Mouse (Mus musculus): ENCODE data around the gene Trim37. TPM values are rescaled to one million over a fixed set of nuclear protein-coding genes. Genes with fewer than 3 reads are reported as not detected.

The Trim37 gene
- polyA plus RNA-seq (2016; fragmentation: Nextera tagmentation; extraction: Ambion mirVana), result 81.8 and 89.9 TPM in 2 replicates

GRCm38 (mm10) chr11:87126824-87127816 is at the start of gene Trim37:
Gene Trim37 (plus strand): TSS chr11:87127077.
- H3K27ac ChIP-seq, result peak within 1 kb of the TSS; percentile 96
- no peaks in the 10 kb centered on the region for H3K9me3 ChIP-seq (replicated peaks)
- peaks cover 24% of the 10 kb centered on the region for H3K36me3 ChIP-seq
- ATAC-seq (ENCODE audit: low FRiP score), result peak; percentile 94
- peak within 1 kb of the TSS; percentile 58 for H3K4me2 ChIP-seq (replicated peaks)
- H3K4me3 ChIP-seq, result peak within 1 kb of the TSS; percentile 84
- under 1% methylated on average over 102 of the region's 105 CpGs for WGBS
- peak within 1 kb of the TSS; percentile 88 for H3K9ac ChIP-seq
- no peaks in the 10 kb centered on the region for H3K27me3 ChIP-seq
- peaks cover 15% of the 10 kb centered on the region for H3K4me1 ChIP-seq

- Histone ChIP-seq H3K4me2 (replicated peaks) (no peak overlapping the region), H3K36me3 (peaks cover 49% of the 10 kb centered on the region), H3K27me3 (no peaks in the 10 kb centered on the region), H3K9me3 (replicated peaks) (no peaks in the 10 kb centered on the region), H3K4me1 (peaks cover 26% of the 10 kb centered on the region), H3K4me3 (no peak overlapping the region), H3K9ac (no peak overlapping the region), H3K27ac (no peak overlapping the region)
- ATAC-seq (ENCODE audit: low FRiP score), result no peak
- 76% methylated on average over 1 of the region's 1 CpGs for WGBS
These were observed 43.2 kb upstream of the Trim37 start for GRCm38 (mm10) chr11:87083712-87084111.

DNA sequence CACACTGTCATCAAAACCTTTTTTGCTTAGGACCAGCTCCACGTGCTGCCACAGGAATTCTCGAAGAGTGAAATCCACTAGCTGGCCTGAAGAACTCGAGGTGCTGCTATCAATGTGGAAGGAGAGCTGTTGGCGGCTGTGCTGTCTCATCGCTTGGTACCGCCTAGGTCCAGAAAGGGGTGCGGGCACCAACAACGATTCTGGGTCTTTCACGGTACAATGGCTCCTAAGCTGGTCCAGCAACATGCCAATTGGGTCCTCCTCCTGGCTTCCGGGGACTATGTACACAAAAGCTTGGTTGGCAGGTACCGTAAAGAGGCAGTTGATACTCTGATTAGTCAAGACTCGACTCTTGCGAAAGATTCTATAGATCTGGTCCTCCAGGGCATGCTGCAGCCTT is 41.4 kb upstream of the Trim37 start:
- Histone ChIP-seq H3K4me3 (peak overlapping the region; percentile 94), H3K27me3 (no peaks in the 10 kb centered on the region), H3K4me2 (replicated peaks) (peak overlapping the region; percentile 94), H3K27ac (no peak overlapping the region), H3K9ac (peak overlapping the region; percentile 92; the same call in 1 of the 2 replicates), H3K36me3 (peaks cover 44% of the 10 kb centered on the region), H3K9me3 (replicated peaks) (no peaks in the 10 kb centered on the region), H3K4me1 (peaks cover 26% of the 10 kb centered on the region)
- WGBS, result 92% methylated on average over 13 of the region's 13 CpGs
- no peak for ATAC-seq (ENCODE audit: low FRiP score)

GRCm38 (mm10) chr11:87086290-87086984 is 40.4 kb upstream of the Trim37 start, which contains the start of gene Smg8:
Gene Smg8 (minus strand): TSS chr11:87086774.
- Histone ChIP-seq H3K27me3 (no peaks in the 10 kb centered on the region), H3K36me3 (peaks cover 43% of the 10 kb centered on the region), H3K4me2 (replicated peaks) (peak within 1 kb of the TSS; percentile 94), H3K4me1 (peaks cover 26% of the 10 kb centered on the region), H3K27ac (peak within 1 kb of the TSS; percentile 74), H3K9ac (peak within 1 kb of the TSS; percentile 92), H3K4me3 (peak within 1 kb of the TSS; percentile 94), H3K9me3 (replicated peaks) (no peaks in the 10 kb centered on the region)
- ATAC-seq (ENCODE audit: low FRiP score), result peak; percentile 68
- 2% methylated on average over 35 of the region's 43 CpGs for WGBS

GRCm38 (mm10) chr11:87087142-87087541 is 39.7 kb upstream of the Trim37 start:
- 73% methylated on average over 2 of the region's 2 CpGs for WGBS
- Histone ChIP-seq H3K27me3 (no peaks in the 10 kb centered on the region), H3K4me3 (peak overlapping the region; percentile 94; the same call in 1 of the 2 replicates), H3K9ac (peak overlapping the region; percentile 92; the same call in 1 of the 2 replicates), H3K36me3 (peaks cover 44% of the 10 kb centered on the region), H3K27ac (no peak overlapping the region), H3K9me3 (replicated peaks) (no peaks in the 10 kb centered on the region), H3K4me1 (peaks cover 26% of the 10 kb centered on the region), H3K4me2 (replicated peaks) (peak overlapping the region; percentile 94)
- no peak for ATAC-seq (ENCODE audit: low FRiP score)

DNA sequence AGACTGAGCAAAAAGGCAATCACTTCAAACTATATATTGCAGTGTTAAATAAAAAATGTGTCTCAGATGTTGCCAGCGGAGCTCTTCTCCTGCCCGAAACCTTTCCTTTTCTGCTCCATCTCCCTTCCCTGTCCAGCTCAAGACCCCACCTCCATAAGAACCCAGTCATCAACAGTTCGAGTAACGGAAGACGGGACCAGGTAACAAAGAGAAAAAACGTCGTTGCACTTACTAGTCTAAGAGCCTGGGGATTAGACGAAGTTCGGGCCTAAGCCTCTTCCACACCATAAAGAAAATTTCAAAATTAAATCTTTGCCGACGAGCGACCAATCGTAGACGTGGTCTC is 18.5 kb upstream of the Trim37 start, which contains the start of gene Prr11:
Gene Prr11 (minus strand): TSS at position 300 of the 346 bp plus-strand sequence.
- under 1% methylated on average over 14 of the region's 14 CpGs for WGBS
- Histone ChIP-seq H3K4me3 (peak within 1 kb of the TSS; percentile 75), H3K9ac (peak within 1 kb of the TSS; percentile 94), H3K36me3 (peaks cover 33% of the 10 kb centered on the region), H3K4me2 (replicated peaks) (peak within 1 kb of the TSS; percentile 65), H3K9me3 (replicated peaks) (no peaks in the 10 kb centered on the region), H3K27ac (peak within 1 kb of the TSS; percentile 96), H3K27me3 (no peaks in the 10 kb centered on the region), H3K4me1 (peaks cover 23% of the 10 kb centered on the region)
- ATAC-seq (ENCODE audit: low FRiP score), result no peak; the same call in 1 of the 2 replicates

GRCm38 (mm10) chr11:87108755-87109518 is 17.9 kb upstream of the Trim37 start, which contains the start of gene Ska2:
Gene Ska2 (plus strand): TSS chr11:87109234.
- Histone ChIP-seq H3K36me3 (peaks cover 33% of the 10 kb centered on the region), H3K9me3 (replicated peaks) (no peaks in the 10 kb centered on the region)

GRCm38 (mm10) chr11:87109519-87110171 is 17.2 kb upstream of the Trim37 start:
- ATAC-seq (ENCODE audit: low FRiP score), result no peak
- Histone ChIP-seq H3K4me1 (peaks cover 28% of the 10 kb centered on the region), H3K9me3 (replicated peaks) (no peaks in the 10 kb centered on the region), H3K27ac (peak overlapping the region; percentile 96), H3K4me2 (replicated peaks) (peak overlapping the region; percentile 57), H3K9ac (peak overlapping the region; percentile 94), H3K36me3 (peaks cover 28% of the 10 kb centered on the region), H3K4me3 (peak overlapping the region; percentile 75), H3K27me3 (no peaks in the 10 kb centered on the region)
- WGBS, result under 1% methylated on average over 42 of the region's 42 CpGs

More at GRCm38 (mm10) chr11:87108755-87109518, 17.9 kb upstream of the Trim37 start, which contains the start of gene Ska2:
- peak within 1 kb of the TSS; percentile 65 for H3K4me2 ChIP-seq (replicated peaks)
- peaks cover 24% of the 10 kb centered on the region for H3K4me1 ChIP-seq
- H3K27ac ChIP-seq, result peak within 1 kb of the TSS; percentile 96
- H3K9ac ChIP-seq, result peak within 1 kb of the TSS; percentile 94
- peak within 1 kb of the TSS; percentile 75 for H3K4me3 ChIP-seq
- WGBS, result under 1% methylated on average over 40 of the region's 40 CpGs
- ATAC-seq (ENCODE audit: low FRiP score), result peak; percentile 100
- H3K27me3 ChIP-seq, result no peaks in the 10 kb centered on the region

DNA sequence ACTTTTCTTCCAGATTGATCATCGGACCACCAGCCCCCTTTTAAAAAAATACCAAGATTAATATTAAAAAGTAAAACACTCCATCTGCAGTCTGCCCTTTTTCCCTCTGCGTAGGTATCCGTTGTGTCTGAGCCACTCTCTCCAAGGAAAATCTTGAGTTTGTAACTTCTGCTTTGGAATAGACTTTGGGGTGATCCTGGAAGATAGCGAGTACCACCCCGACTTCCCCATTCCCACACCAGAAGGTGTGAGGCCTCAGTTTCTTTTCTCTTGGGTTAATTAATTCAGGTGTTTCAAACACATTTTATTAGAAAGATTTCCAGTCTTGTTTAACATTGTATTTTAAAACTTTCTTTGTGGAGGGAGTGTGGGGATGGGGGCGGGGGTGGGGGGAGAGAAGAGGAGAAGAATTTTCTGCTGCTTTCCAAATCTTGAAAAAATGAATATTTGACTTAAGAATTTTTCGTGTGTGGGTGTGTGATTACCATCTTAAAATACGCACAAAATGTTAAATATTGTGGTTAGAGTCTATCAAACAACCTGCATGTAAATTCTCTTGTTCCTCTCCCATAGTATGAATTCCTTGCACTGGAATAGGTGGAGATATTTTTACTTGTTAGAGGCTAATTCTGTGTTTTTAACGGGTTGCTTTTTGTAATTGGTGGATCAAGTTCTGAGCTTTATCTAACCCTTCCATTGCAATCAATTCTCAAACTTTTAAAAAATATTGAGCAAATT is 16.5 kb upstream of the Trim37 start:
- peak overlapping the region; percentile 94 for H3K9ac ChIP-seq
- H3K4me1 ChIP-seq, result peaks cover 28% of the 10 kb centered on the region
- H3K4me2 ChIP-seq (replicated peaks), result peak overlapping the region; percentile 57
- peak overlapping the region; percentile 75 for H3K4me3 ChIP-seq
- H3K27ac ChIP-seq, result peak overlapping the region; percentile 96
- WGBS, result 10% methylated on average over 9 of the region's 9 CpGs
- peaks cover 28% of the 10 kb centered on the region for H3K36me3 ChIP-seq
- no peak for ATAC-seq (ENCODE audit: low FRiP score)
- no peaks in the 10 kb centered on the region for H3K9me3 ChIP-seq (replicated peaks)
- H3K27me3 ChIP-seq, result no peaks in the 10 kb centered on the region

DNA sequence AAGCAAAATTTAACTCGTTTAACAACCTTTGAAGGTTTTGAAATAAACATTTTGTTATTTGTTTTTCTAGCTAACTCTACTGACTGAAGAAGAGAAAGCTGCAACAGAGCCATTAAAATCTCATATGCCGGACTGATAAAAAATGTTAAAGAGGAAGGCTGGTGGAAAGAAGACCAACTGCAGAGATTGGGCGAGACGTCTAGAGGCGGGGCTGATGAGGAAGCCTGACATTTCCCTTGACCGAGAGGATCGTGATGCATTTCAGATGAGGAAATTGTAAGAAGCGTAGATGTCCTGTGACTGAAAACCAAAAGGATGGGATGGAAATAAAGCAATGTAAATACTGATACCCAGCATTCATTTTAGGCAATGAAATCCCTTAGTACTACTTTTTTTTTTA is 5.0 kb upstream of the Trim37 start:
- H3K9me3 ChIP-seq (replicated peaks), result no peaks in the 10 kb centered on the region
- no peak overlapping the region for H3K4me2 ChIP-seq (replicated peaks)
- H3K4me3 ChIP-seq, result no peak overlapping the region
- 84% methylated on average over 8 of the region's 8 CpGs for WGBS
- no peaks in the 10 kb centered on the region for H3K27me3 ChIP-seq
- peaks cover 6% of the 10 kb centered on the region; the same call in 1 of the 2 replicates for H3K4me1 ChIP-seq
- no peak overlapping the region for H3K27ac ChIP-seq
- no peak for ATAC-seq (ENCODE audit: low FRiP score)
- peaks cover 60% of the 10 kb centered on the region for H3K36me3 ChIP-seq
- no peak overlapping the region for H3K9ac ChIP-seq
